Mouse (Mus musculus) liver, embryonic 14.5 days (tissue): ENCODE data around the gene Otud4.

ENCODE experiments used
- CTCF ChIP-seq: IDR thresholded peaks from 2 replicates; pipeline ENCODE4 v1.5.1; 2016; ENCODE audit warnings: antibody characterized with exemption, low read depth, control low read depth
- EP300 ChIP-seq: IDR thresholded peaks from 2 replicates; pipeline ENCODE4 v1.6.1; 2016; ENCODE audit warnings: antibody characterized with exemption, low read depth

DNA sequence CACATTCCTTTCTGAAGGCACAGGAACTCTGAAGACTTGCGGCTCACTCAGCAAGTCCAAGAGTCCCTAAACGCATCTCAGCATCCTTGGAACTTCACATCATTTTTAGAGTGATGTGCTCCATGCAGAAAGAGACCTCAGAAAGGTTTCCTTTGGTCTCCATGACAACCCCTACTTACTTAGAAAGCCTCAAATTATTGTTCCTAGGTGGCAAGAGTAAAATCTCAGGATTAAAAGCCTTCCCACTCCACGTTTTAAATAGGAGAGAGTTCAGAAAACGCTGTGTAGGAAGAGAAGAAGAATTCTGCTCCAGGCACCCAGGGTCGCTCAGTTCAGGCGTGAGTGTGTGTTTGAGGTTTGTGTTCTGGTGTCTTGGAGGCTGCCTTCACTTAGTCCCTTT, 27.1 kb upstream of the Otud4 start:
- TF ChIP-seq CTCF = no peak
- TF ChIP-seq EP300 = no peak
